ENCODE assay signal across 7 mouse cellular contexts in genomic region chr3:142700442-142701322, GRCm38 (mm10). TPM values are rescaled to one million over a fixed set of nuclear protein-coding genes. Genes with fewer than 3 reads are reported as not detected.
DNase-seq lines count a peak whose midpoint lies in the region; ATAC-seq lines count a peak whose summit lies in the region.

Kyat3 (plus strand) TSS chr3:142701051.

- peak within 1 kb of the TSS; percentile 43 for H3K9ac ChIP-seq in embryonic facial prominence, embryonic 11.5 days (replicated peaks; ENCODE audit: low read length)
- peak within 1 kb of the TSS; percentile 64 for H3K9ac ChIP-seq in midbrain, embryonic 13.5 days (replicated peaks)

- H3K27me3 ChIP-seq in embryonic facial prominence, embryonic 11.5 days (ENCODE audit: control insufficient read depth, insufficient read depth, low read length) = no peaks in the 10 kb centered on the region
- peaks cover 5% of the 10 kb centered on the region for H3K27me3 ChIP-seq in limb, embryonic 10.5 days (ENCODE audit: low read depth, poor library complexity, severe bottlenecking)
- peaks cover 25% of the 10 kb centered on the region for H3K27me3 ChIP-seq in midbrain, embryonic 13.5 days

- peak within 1 kb of the TSS; percentile 47 for H3K4me2 ChIP-seq in embryonic facial prominence, embryonic 11.5 days (ENCODE audit: low read depth, low read length)
- peak within 1 kb of the TSS; percentile 85 for H3K4me2 ChIP-seq in midbrain, embryonic 13.5 days (replicated peaks)

- peak; percentile 100 for ATAC-seq in embryonic facial prominence, embryonic 11.5 days (replicated peaks; ENCODE audit: insufficient number of reproducible peaks, low FRiP score, low TSS enrichment, low read depth)
- peak; percentile 87 for ATAC-seq in granulocyte monocyte progenitor cell, adult 5-6 weeks (replicated peaks; ENCODE audit: poor library complexity, severe bottlenecking)
- ATAC-seq in midbrain, embryonic 13.5 days = peak; percentile 100

- under 1% methylated on average over 48 of the region's 48 CpGs for WGBS in embryonic facial prominence, embryonic 11.5 days
- under 1% methylated on average over 48 of the region's 48 CpGs for WGBS in limb, embryonic 10.5 days
- under 1% methylated on average over 48 of the region's 48 CpGs for WGBS in midbrain, embryonic 13.5 days

- H3K9me3 ChIP-seq in embryonic facial prominence, embryonic 11.5 days (replicated peaks; ENCODE audit: control insufficient read depth, low read length) = no peaks in the 10 kb centered on the region
- no peaks in the 10 kb centered on the region for H3K9me3 ChIP-seq in limb, embryonic 10.5 days (replicated peaks)
- H3K9me3 ChIP-seq in midbrain, embryonic 13.5 days = peaks cover 7% of the 10 kb centered on the region; the same call in 1 of the 2 replicates

- peak within 1 kb of the TSS; percentile 42 for H3K4me3 ChIP-seq in embryonic facial prominence, embryonic 11.5 days (ENCODE audit: low read depth, low read length)
- peak within 1 kb of the TSS; percentile 64 for H3K4me3 ChIP-seq in limb, embryonic 10.5 days
- peak within 1 kb of the TSS; percentile 56 for H3K4me3 ChIP-seq in midbrain, embryonic 13.5 days (replicated peaks)

- H3K36me3 ChIP-seq in embryonic facial prominence, embryonic 11.5 days (replicated peaks; ENCODE audit: control insufficient read depth, insufficient read depth, low read depth, low read length) = no peaks in the 10 kb centered on the region
- no peaks in the 10 kb centered on the region for H3K36me3 ChIP-seq in limb, embryonic 10.5 days
- H3K36me3 ChIP-seq in midbrain, embryonic 13.5 days = no peaks in the 10 kb centered on the region

- H3K4me1 ChIP-seq in embryonic facial prominence, embryonic 11.5 days (ENCODE audit: control insufficient read depth, insufficient read depth, low read length) = no peaks in the 10 kb centered on the region
- H3K4me1 ChIP-seq in limb, embryonic 10.5 days = peaks cover 14% of the 10 kb centered on the region
- peaks cover 13% of the 10 kb centered on the region for H3K4me1 ChIP-seq in midbrain, embryonic 13.5 days (replicated peaks)

- no peak within 1 kb of the TSS for H3K27ac ChIP-seq in embryonic facial prominence, embryonic 11.5 days (replicated peaks; ENCODE audit: low read depth, low read length)
- H3K27ac ChIP-seq in limb, embryonic 10.5 days = peak within 1 kb of the TSS; percentile 80
- 0 out of 2 replicates have a peak within 1 kb of the TSS, but pooled peaks have one; percentile 39 for H3K27ac ChIP-seq in midbrain, embryonic 13.5 days

- DNase-seq in adrenal gland, postnatal 10 days = peak; percentile 95
- peak; percentile 97 for DNase-seq in embryonic facial prominence, embryonic 11.5 days (ENCODE audit: low spot score)
- DNase-seq in kidney, adult 11 months = peak; percentile 99
- peak; percentile 89 for DNase-seq in limb, embryonic 10.5 days (ENCODE audit: low spot score)
- peak; percentile 57 for DNase-seq in spleen, adult 12 weeks (ENCODE audit: low spot score)

RNA-seq across cellular contexts. Expression of gene Kyat3, which starts in this region (rescaled TPM):
- 10 to 100 TPM; 52.7 to 92.9 TPM for total RNA-seq in adrenal gland, postnatal 10 days (2021)
- 18.5 and 22.5 TPM in 2 replicates for polyA plus RNA-seq in embryonic facial prominence, embryonic 11.5 days (2014; fragmentation: Nextera tagmentation; extraction: Ambion mirVana)
- 33.4 and 57.5 TPM in 2 replicates for total RNA-seq in granulocyte monocyte progenitor cell, adult 5-6 weeks (2014; fragmentation: Nextera tagmentation)
- 34.3 and 45.1 TPM in 2 replicates for total RNA-seq in granulocyte monocyte progenitor cell, adult 5-6 weeks (2017)
- polyA plus RNA-seq in limb, embryonic 10.5 days (2016; fragmentation: Nextera tagmentation; extraction: Ambion mirVana) = 11.2 and 13.1 TPM in 2 replicates
- 4.4 and 4.9 TPM in 2 replicates for polyA plus RNA-seq in midbrain, embryonic 13.5 days (2015; fragmentation: Nextera tagmentation; extraction: Ambion mirVana)
